Mouse (Mus musculus) lung, adult 2 months (tissue): ENCODE data around the gene Fdps.

Source experiments
- CTCF ChIP-seq: fragments of 200-500 bp; IDR thresholded peaks from 2 replicates; pipeline ENCODE4 v1.5.1; 2011; ENCODE audit warnings: mild to moderate bottlenecking, low read length, control low read depth; ENCODE audit not compliant: insufficient read depth
- POLR2A ChIP-seq: fragments of 200-500 bp; IDR thresholded peaks from 2 replicates; pipeline ENCODE4 v1.6.1; 2011; ENCODE audit warnings: low read depth, mild to moderate bottlenecking, control low read depth, low read length, borderline replicate concordance; ENCODE audit errors: extremely low read depth

- TF ChIP-seq CTCF (no peak), POLR2A (no peak)
Measured at GRCm38 (mm10) chr3:89107545-89107944, 5.8 kb upstream of the Fdps start.
